Mouse (Mus musculus) thymus, adult 2 months (tissue): ENCODE measurements at regions not wholly inside any gene's neighbourhood (a gene's known extent, or its start where the extent isn't known, plus 50 kb on each side); places are given as distances from the start of the nearest gene placed in this dataset.

ENCODE experiments used
- DNase-seq: peaks from one replicate; pipeline ENCODE4 v3.0.0; 2021
- H3K27ac ChIP-seq: fragments of 200-500 bp; 2 replicates; pipeline ENCODE4 v1.5.1; 2012; ENCODE audit warnings: low read length, control low read depth; ENCODE audit not compliant: control insufficient read depth, insufficient read depth
- H3K27me3 ChIP-seq: fragments of 200-500 bp; 2 replicates; pipeline ENCODE4 v1.6.1; 2012; ENCODE audit warnings: mild to moderate bottlenecking, low read length, moderate library complexity, mixed read lengths; ENCODE audit not compliant: control insufficient read depth, insufficient read depth
- H3K36me3 ChIP-seq: fragments of 200-500 bp; 2 replicates; pipeline ENCODE4 v1.6.1; 2012; ENCODE audit warnings: mild to moderate bottlenecking, low read length, moderate library complexity; ENCODE audit not compliant: control insufficient read depth, insufficient read depth
- H3K4me1 ChIP-seq: fragments of 200-500 bp; replicated peaks from 2 replicates; pipeline ENCODE4 v1.6.1; 2012; ENCODE audit warnings: low read length; ENCODE audit not compliant: control insufficient read depth, insufficient read depth
- H3K4me3 ChIP-seq: fragments of 200-500 bp; 2 replicates; pipeline ENCODE4 v1.5.1; 2012; ENCODE audit warnings: mild to moderate bottlenecking, low read length, control low read depth, moderate library complexity; ENCODE audit not compliant: control insufficient read depth, insufficient read depth
- CTCF ChIP-seq: fragments of 200-500 bp; IDR thresholded peaks from 2 replicates; pipeline ENCODE4 v1.5.1; 2012; ENCODE audit warnings: mild to moderate bottlenecking, control low read depth, low read length, moderate library complexity, borderline replicate concordance; ENCODE audit not compliant: control insufficient read depth, poor library complexity, insufficient read depth; ENCODE audit errors: extremely low read depth
- POLR2A ChIP-seq: fragments of 200-500 bp; IDR thresholded peaks from 2 replicates; pipeline ENCODE4 v1.6.1; 2012; ENCODE audit warnings: mild to moderate bottlenecking, low read length, control low read depth, moderate library complexity; ENCODE audit not compliant: control insufficient read depth, poor library complexity, insufficient read depth; ENCODE audit errors: extremely low read depth
- WGBS: fragments of 180-500 bp; shearing (Covaris S2); methylation state at CpG from one replicate; pipeline ENCODE4 v1.1.7; 2018; 5-methylcytosine and 5-hydroxymethylcytosine counted together

DNA sequence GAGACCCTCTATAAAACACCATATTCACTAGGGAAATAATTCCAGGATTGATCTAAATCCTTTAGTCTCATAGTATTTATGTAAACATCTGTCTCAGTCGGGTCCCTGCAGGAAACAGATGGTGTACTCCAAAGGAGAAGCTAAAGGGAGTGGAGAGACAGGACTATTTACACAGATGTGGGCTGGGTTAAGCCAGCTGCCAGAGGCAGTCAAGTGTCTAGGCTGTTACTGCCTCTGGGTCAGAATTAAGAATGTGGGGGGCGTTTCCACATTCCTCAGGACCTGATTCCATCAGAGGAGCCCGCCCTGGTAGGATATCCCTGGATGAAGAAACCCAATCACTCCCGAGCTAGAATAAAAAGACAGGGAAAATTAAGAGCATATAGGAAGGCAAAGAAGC, 380.2 kb upstream of the Auts2 start:
- Histone ChIP-seq H3K4me1 (no peaks in the 10 kb centered on the region), H3K27ac (no peak overlapping the region), H3K27me3 (no peaks in the 10 kb centered on the region), H3K36me3 (no peaks in the 10 kb centered on the region), H3K4me3 (no peak overlapping the region)
- no peak for TF ChIP-seq POLR2A
- TF ChIP-seq CTCF: no peak
- 17% methylated on average over 4 of the region's 4 CpGs for WGBS
- DNase-seq: no peak

DNA sequence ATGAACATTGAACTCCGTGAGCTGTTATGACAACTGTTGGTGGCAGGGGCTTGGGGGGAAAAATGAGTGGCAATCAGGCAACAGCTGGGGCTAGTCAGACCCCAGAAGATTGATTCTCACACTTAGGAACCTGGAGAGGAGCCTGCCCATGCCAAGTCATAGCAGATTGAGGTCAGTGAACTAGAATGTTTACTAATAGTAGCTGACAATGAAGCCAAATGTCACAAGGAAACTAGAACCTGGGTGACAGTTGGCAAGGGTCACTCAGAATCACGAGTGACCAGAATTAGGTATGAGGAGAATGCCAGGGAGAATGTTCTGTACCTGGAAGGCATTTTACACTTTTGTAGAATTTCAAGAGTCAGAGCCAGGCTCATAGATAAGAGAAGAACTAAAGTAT, 365.9 kb upstream of the Auts2 start:
- TF ChIP-seq CTCF (no peak), POLR2A (no peak)
- Histone ChIP-seq H3K27ac (no peak overlapping the region), H3K27me3 (no peaks in the 10 kb centered on the region), H3K4me3 (no peak overlapping the region), H3K4me1 (no peaks in the 10 kb centered on the region), H3K36me3 (no peaks in the 10 kb centered on the region)
- 77% methylated on average over 2 of the region's 2 CpGs for WGBS
- no peak for DNase-seq

GRCm38 (mm10) chr5:132908220-132908619, 365.1 kb upstream of the Auts2 start:
- no peak for DNase-seq
- H3K36me3 ChIP-seq: no peaks in the 10 kb centered on the region
- TF ChIP-seq POLR2A (no peak), CTCF (no peak)
- no peak overlapping the region for H3K4me3 ChIP-seq
- no peaks in the 10 kb centered on the region for H3K4me1 ChIP-seq
- H3K27me3 ChIP-seq: no peaks in the 10 kb centered on the region
- no peak overlapping the region for H3K27ac ChIP-seq
- WGBS: 61% methylated on average over 8 of the region's 8 CpGs

DNA sequence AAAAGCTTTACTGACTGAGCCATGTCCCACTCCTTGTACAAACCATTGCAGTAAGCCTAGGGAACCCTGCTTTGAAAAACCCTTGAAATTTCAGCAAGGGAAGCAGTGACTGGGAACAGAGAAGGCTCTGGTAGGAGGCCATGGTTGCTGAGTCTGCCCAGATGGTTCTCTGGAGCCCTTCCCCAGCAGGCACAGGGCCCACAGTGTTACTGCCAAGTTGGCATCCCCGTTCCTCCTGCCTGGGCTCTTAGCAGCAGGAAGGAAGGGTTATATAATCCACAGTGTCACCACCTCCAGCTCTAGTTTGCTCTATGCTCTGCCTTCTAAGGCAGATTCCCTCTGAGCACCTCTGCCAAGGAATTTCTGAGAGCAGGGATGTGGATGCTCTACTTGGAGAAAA, 349.4 kb upstream of the Auts2 start:
- Histone ChIP-seq H3K36me3 (no peaks in the 10 kb centered on the region), H3K4me1 (no peaks in the 10 kb centered on the region), H3K27ac (no peak overlapping the region), H3K27me3 (no peaks in the 10 kb centered on the region), H3K4me3 (no peak overlapping the region)
- WGBS: 68% methylated on average over 1 of the region's 1 CpGs
- no peak for TF ChIP-seq POLR2A
- TF ChIP-seq CTCF: no peak
- no peak for DNase-seq

DNA sequence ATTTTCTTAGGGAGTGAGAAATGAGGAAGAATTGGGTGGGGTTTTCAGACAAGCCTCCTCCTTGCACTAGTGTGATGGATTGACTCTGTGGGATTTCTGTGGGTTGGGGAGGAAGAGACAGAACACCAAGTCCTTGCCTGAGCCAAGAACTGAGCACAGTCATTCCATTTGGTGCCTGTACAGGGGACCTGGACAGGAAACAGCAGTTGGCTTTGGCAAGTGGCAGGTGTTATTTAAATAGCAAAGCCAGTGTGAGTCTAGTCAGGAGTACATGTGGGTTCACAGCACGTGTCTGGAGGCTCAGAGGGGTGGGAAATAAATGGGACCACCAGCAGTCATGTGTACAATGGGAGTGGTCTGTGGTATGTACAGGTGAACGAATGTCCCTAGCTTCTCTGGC, 341.0 kb upstream of the Auts2 start:
- Histone ChIP-seq H3K4me1 (no peaks in the 10 kb centered on the region), H3K36me3 (no peaks in the 10 kb centered on the region), H3K4me3 (no peak overlapping the region), H3K27ac (no peak overlapping the region), H3K27me3 (no peaks in the 10 kb centered on the region)
- 51% methylated on average over 2 of the region's 2 CpGs for WGBS
- TF ChIP-seq POLR2A (no peak), CTCF (no peak)
- no peak for DNase-seq

DNA sequence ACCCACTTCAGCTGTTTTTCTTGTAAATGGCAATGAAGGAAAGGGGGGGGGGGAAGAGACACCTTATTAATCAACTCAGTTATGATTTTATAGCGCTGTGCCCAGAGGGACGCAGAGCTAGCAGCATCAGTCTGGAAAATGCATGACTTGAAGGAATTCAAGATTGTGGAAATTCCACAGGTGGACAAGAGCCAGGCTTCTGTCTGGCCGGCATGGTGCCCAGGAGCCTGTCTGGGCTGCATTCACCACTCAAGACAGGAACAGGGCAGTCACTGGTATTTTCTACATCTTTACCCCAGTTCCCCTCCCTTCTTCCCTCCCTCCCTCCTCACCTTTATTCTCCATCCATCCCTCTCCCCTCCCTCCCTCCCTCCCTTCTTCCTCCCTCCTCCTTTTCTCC, 339.1 kb upstream of the Auts2 start:
- Histone ChIP-seq H3K36me3 (no peaks in the 10 kb centered on the region), H3K27me3 (no peaks in the 10 kb centered on the region), H3K27ac (no peak overlapping the region), H3K4me3 (no peak overlapping the region), H3K4me1 (no peaks in the 10 kb centered on the region)
- WGBS: 84% methylated on average over 3 of the region's 3 CpGs
- TF ChIP-seq POLR2A: no peak
- no peak for TF ChIP-seq CTCF
- DNase-seq: no peak

GRCm38 (mm10) chr5:132881170-132881569, 338.0 kb upstream of the Auts2 start:
- Histone ChIP-seq H3K4me3 (no peak overlapping the region), H3K27me3 (no peaks in the 10 kb centered on the region), H3K27ac (no peak overlapping the region), H3K4me1 (no peaks in the 10 kb centered on the region), H3K36me3 (no peaks in the 10 kb centered on the region)
- no peak for TF ChIP-seq POLR2A
- TF ChIP-seq CTCF: no peak
- WGBS: 94% methylated on average over 3 of the region's 3 CpGs
- no peak for DNase-seq
